Mouse (Mus musculus) liver, postnatal 0 days (tissue): ENCODE results near the gene Gm20388. TPM values are rescaled to one million over a fixed set of nuclear protein-coding genes. Genes with fewer than 3 reads are reported as not detected.

Experiments
- ATAC-seq: fragments of 200-750 bp; cut with Nextera tagmentation; 2 replicates; pipeline ENCODE4 v1.8.0; 2017; ENCODE audit warnings: mild to moderate bottlenecking, moderate library complexity
- DNase-seq: peaks from one replicate; pipeline ENCODE4 v3.0.0-alpha.2; 2016
- H3K27ac ChIP-seq: fragments of 300-500 bp; sonication (generic); 2 replicates; pipeline ENCODE4 v1.5.1; 2014; ENCODE audit warnings: antibody characterized with exemption, moderate library complexity, mild to moderate bottlenecking, low read depth
- H3K27me3 ChIP-seq: fragments of 300-500 bp; sonication (generic); 2 replicates; pipeline ENCODE4 v1.6.1; 2014; ENCODE audit warnings: low read length, control low read depth, mixed read lengths; ENCODE audit not compliant: insufficient read depth
- H3K36me3 ChIP-seq: fragments of 300-500 bp; sonication (generic); replicated peaks from 2 replicates; pipeline ENCODE4 v1.6.1; 2014; ENCODE audit warnings: mild to moderate bottlenecking, control low read depth, low read length, moderate library complexity, mixed read lengths; ENCODE audit not compliant: insufficient read depth
- H3K4me1 ChIP-seq: fragments of 300-500 bp; sonication (generic); 2 replicates; pipeline ENCODE4 v1.6.1; 2014; ENCODE audit warnings: antibody characterized with exemption, mild to moderate bottlenecking, control low read depth; ENCODE audit not compliant: insufficient read depth
- H3K4me2 ChIP-seq: fragments of 300-500 bp; sonication (generic); 2 replicates; pipeline ENCODE4 v1.6.1; 2014; ENCODE audit warnings: low read depth, mild to moderate bottlenecking, low read length, moderate library complexity, mixed read lengths
- H3K4me3 ChIP-seq: fragments of 300-500 bp; sonication (generic); 2 replicates; pipeline ENCODE4 v1.5.1; 2014; ENCODE audit warnings: low read depth, low read length
- H3K9ac ChIP-seq: fragments of 300-500 bp; sonication (generic); replicated peaks from 2 replicates; pipeline ENCODE4 v1.6.1; 2014; ENCODE audit warnings: mild to moderate bottlenecking, moderate library complexity
- H3K9me3 ChIP-seq: fragments of 300-500 bp; sonication (generic); 2 replicates; pipeline ENCODE4 v1.6.1; 2016; ENCODE audit warnings: mild to moderate bottlenecking, control low read depth, low read length, mixed read lengths
- CTCF ChIP-seq: sonication (generic); IDR thresholded peaks from 2 replicates; pipeline ENCODE4 v1.5.1; 2016; ENCODE audit warnings: antibody characterized with exemption, low read depth
- EP300 ChIP-seq: IDR thresholded peaks from 2 replicates; pipeline ENCODE4 v1.6.1; 2016; ENCODE audit warnings: antibody characterized with exemption, low read depth, mild to moderate bottlenecking
- WGBS: fragments of 180-500 bp; shearing (Covaris S2); extraction: QIAGEN DNeasy Blood & Tissue Kit; methylation state at CpG from one replicate; pipeline ENCODE4 v1.1.7; 2014; ENCODE audit not compliant: insufficient replicate concordance; 5-methylcytosine and 5-hydroxymethylcytosine counted together
- polyA plus RNA-seq: library from polyadenylated mRNA; unstranded; fragments of >200 nt; fragmentation: Nextera tagmentation; extraction: Ambion mirVana; gene quantifications from 2 replicates; pipeline ENCODE4 v1.2.1, GENCODE M21; 2015

The Gm20388 gene
- polyA plus RNA-seq, 1 experiment from 2014 or later, result not detected

DNA sequence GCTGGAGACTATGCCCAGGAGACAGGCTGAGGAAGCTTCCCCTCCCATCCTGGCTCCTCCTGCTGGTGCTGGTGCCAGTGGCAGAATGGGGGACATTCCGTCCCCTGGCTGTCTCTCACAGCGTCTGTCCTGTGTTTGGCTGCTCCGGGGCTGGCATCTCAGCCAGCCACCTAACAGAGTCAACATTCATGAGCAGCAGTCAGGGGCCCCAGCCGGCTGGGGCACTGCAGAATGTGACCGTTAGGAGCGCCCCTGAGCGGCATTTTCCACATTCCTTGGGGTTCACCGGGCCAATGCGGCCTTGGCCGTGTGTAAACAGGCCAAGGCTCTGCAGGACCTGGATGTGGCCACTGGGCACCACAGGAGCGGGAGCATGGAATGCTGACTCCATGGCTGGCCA, 2323.4 kb downstream of the Gm20388 start:
- Histone ChIP-seq H3K27me3 (peaks cover 28% of the 10 kb centered on the region), H3K9me3 (no peaks in the 10 kb centered on the region), H3K4me2 (no peak overlapping the region), H3K36me3 (no peaks in the 10 kb centered on the region), H3K27ac (no peak overlapping the region), H3K4me1 (peaks cover 3% of the 10 kb centered on the region; the same call in 1 of the 2 replicates), H3K4me3 (no peak overlapping the region), H3K9ac (no peak overlapping the region)
- ATAC-seq (peak; percentile 89), DNase-seq (peak; percentile 67)
- peak; percentile 45 for TF ChIP-seq CTCF
- no peak for TF ChIP-seq EP300
- 47% methylated on average over 11 of the region's 11 CpGs for WGBS

- Histone ChIP-seq H3K9me3 (no peaks in the 10 kb centered on the region), H3K27ac (no peak overlapping the region), H3K4me2 (no peak overlapping the region), H3K27me3 (peaks cover 6% of the 10 kb centered on the region; the same call in 1 of the 2 replicates), H3K4me1 (peaks cover 3% of the 10 kb centered on the region; the same call in 1 of the 2 replicates), H3K4me3 (no peak overlapping the region), H3K9ac (no peak overlapping the region), H3K36me3 (no peaks in the 10 kb centered on the region)
- WGBS, result 86% methylated on average over 3 of the region's 3 CpGs
- ATAC-seq, result no peak
- no peak for DNase-seq
- no peak for TF ChIP-seq EP300
- no peak for TF ChIP-seq CTCF
Observed at GRCm38 (mm10) chr8:122236521-122236920, 2325.9 kb downstream of the Gm20388 start.

GRCm38 (mm10) chr8:122238225-122238624, 2327.6 kb downstream of the Gm20388 start:
- Histone ChIP-seq H3K36me3 (no peaks in the 10 kb centered on the region), H3K4me1 (peaks cover 3% of the 10 kb centered on the region; the same call in 1 of the 2 replicates), H3K9me3 (no peaks in the 10 kb centered on the region), H3K9ac (no peak overlapping the region), H3K4me3 (no peak overlapping the region), H3K4me2 (no peak overlapping the region), H3K27ac (no peak overlapping the region), H3K27me3 (no peaks in the 10 kb centered on the region)
- TF ChIP-seq CTCF (no peak), EP300 (no peak)
- 69% methylated on average over 11 of the region's 11 CpGs for WGBS
- no peak for DNase-seq
- ATAC-seq, result no peak

GRCm38 (mm10) chr8:122238731-122239130, 2328.1 kb downstream of the Gm20388 start:
- Histone ChIP-seq H3K4me1 (peaks cover 3% of the 10 kb centered on the region; the same call in 1 of the 2 replicates), H3K4me3 (no peak overlapping the region), H3K9ac (no peak overlapping the region), H3K27ac (no peak overlapping the region), H3K27me3 (no peaks in the 10 kb centered on the region), H3K36me3 (no peaks in the 10 kb centered on the region), H3K9me3 (no peaks in the 10 kb centered on the region), H3K4me2 (no peak overlapping the region)
- WGBS, result 60% methylated on average over 8 of the region's 8 CpGs
- no peak for TF ChIP-seq CTCF
- no peak for TF ChIP-seq EP300
- no peak for ATAC-seq
- DNase-seq, result no peak

DNA sequence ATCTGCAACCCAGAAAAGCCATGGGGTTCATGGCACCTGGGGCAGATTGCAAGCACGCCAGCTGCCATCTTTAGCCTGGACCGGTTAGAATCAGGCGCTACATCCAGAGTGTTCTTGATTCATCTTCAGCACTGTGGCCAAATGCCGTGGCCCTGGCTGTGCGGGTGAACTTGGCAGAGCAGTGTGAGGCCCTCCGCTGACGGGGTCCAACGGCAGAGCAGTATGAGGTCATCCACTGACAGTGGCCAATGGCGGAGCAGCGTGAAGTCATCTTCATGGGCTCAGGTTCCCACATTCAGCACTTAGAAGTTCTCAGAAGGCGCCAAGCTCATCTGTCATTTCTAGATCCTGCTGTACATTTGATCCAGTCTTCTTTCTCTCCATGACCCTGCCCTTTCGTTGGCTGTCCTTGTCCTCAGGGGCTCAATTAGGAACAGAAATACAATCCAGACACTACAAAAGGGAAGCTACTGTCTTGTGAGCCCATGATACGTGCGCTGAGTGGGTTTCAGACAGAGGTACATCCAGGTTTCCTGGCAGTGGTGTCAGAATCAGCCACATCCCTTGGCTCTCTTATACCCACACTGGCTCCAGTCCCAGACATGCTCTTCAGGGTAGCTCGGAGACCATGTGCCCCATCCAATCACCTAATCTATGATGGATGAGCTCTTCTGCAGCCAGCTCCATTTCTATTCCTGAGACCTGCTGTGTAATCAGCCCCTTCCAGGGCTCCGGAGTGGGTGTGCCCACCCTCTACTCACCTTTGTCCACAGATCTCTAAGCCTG, 2329.8 kb downstream of the Gm20388 start:
- H3K27me3 ChIP-seq, result no peaks in the 10 kb centered on the region
- no peak overlapping the region for H3K9ac ChIP-seq
- no peak overlapping the region for H3K4me2 ChIP-seq
- no peaks in the 10 kb centered on the region for H3K36me3 ChIP-seq
- ATAC-seq (no peak), DNase-seq (no peak)
- no peak for TF ChIP-seq CTCF
- no peak for TF ChIP-seq EP300
- WGBS, result 78% methylated on average over 16 of the region's 16 CpGs
- H3K9me3 ChIP-seq, result no peaks in the 10 kb centered on the region
- H3K4me3 ChIP-seq, result no peak overlapping the region
- H3K27ac ChIP-seq, result no peak overlapping the region
- H3K4me1 ChIP-seq, result no peaks in the 10 kb centered on the region

DNA sequence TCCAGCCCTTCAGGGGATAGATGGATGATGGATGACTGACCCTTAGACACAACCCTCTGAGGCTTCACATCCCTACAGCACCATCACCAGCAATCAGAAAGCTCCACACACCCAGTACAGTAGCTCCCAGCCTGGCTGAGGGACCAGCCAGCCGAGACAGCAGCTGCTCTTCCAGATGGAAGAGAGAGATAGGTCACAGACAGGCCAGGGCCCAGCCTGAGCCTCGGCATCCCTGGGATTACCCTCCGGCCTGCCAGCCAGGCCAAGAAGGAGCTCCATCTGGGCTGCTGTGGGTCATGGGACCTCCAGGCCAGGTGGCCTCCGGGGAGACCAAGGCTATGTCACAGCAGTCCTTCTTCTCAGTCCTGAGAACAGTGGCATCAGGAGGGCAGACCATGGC, 2332.7 kb downstream of the Gm20388 start:
- ATAC-seq, result no peak
- 54% methylated on average over 4 of the region's 4 CpGs for WGBS
- no peak overlapping the region for H3K4me2 ChIP-seq
- DNase-seq, result no peak
- H3K9ac ChIP-seq, result no peak overlapping the region
- H3K9me3 ChIP-seq, result no peaks in the 10 kb centered on the region
- H3K36me3 ChIP-seq, result no peaks in the 10 kb centered on the region
- no peaks in the 10 kb centered on the region for H3K4me1 ChIP-seq
- TF ChIP-seq CTCF, result no peak
- no peak for TF ChIP-seq EP300
- no peak overlapping the region for H3K4me3 ChIP-seq
- no peaks in the 10 kb centered on the region for H3K27me3 ChIP-seq
- no peak overlapping the region for H3K27ac ChIP-seq
